Mouse (Mus musculus) forebrain, postnatal 0 days (tissue): ENCODE measurements around the gene Tubb3. TPM values are rescaled to one million over a fixed set of nuclear protein-coding genes. Genes with fewer than 3 reads are reported as not detected.
"Not testable (repeated sequence)": the region's sequence is repeated elsewhere in the genome, so short reads cannot be mapped to it uniquely, and the experiment has no call there.

Source experiments
- ATAC-seq: fragments of 200-750 bp; cut with Nextera tagmentation; 2 replicates; pipeline ENCODE4 v1.8.0; 2017; ENCODE audit warnings: mild to moderate bottlenecking, moderate library complexity
- DNase-seq: peaks from one replicate; pipeline ENCODE4 v3.0.0-alpha.2; 2015
- H3K27ac ChIP-seq: fragments of 300-500 bp; sonication (generic); 2 replicates; pipeline ENCODE4 v1.5.1; 2014; ENCODE audit warnings: low read depth, mild to moderate bottlenecking, antibody characterized with exemption, low read length, moderate library complexity, mixed read lengths
- H3K27me3 ChIP-seq: fragments of 300-500 bp; sonication (generic); 2 replicates; pipeline ENCODE4 v1.6.1; 2014; ENCODE audit warnings: mild to moderate bottlenecking, low read length, mixed read lengths; ENCODE audit not compliant: insufficient read depth
- H3K36me3 ChIP-seq: fragments of 300-500 bp; sonication (generic); 2 replicates; pipeline ENCODE4 v1.6.1; 2014; ENCODE audit warnings: mild to moderate bottlenecking, moderate library complexity; ENCODE audit not compliant: insufficient read depth
- H3K4me1 ChIP-seq: fragments of 300-500 bp; sonication (generic); 2 replicates; pipeline ENCODE4 v1.6.1; 2014; ENCODE audit warnings: antibody characterized with exemption; ENCODE audit not compliant: insufficient read depth
- H3K4me2 ChIP-seq: fragments of 300-500 bp; sonication (generic); 2 replicates; pipeline ENCODE4 v1.6.1; 2014; ENCODE audit warnings: low read depth, mild to moderate bottlenecking, moderate library complexity
- H3K4me3 ChIP-seq: fragments of 300-500 bp; sonication (generic); 2 replicates; pipeline ENCODE4 v1.5.1; 2014; ENCODE audit warnings: low read depth, low read length, mixed read lengths
- H3K9ac ChIP-seq: fragments of 300-500 bp; sonication (generic); 2 replicates; pipeline ENCODE4 v1.6.1; 2014; ENCODE audit warnings: mild to moderate bottlenecking
- H3K9me3 ChIP-seq: fragments of 300-500 bp; sonication (generic); 2 replicates; pipeline ENCODE4 v1.6.1; 2016; ENCODE audit warnings: low read length
- CTCF ChIP-seq: sonication (generic); IDR thresholded peaks from 2 replicates; pipeline ENCODE4 v1.5.1; 2016; ENCODE audit warnings: antibody characterized with exemption, control low read depth, low read depth
- WGBS: fragments of 180-500 bp; shearing (Covaris S2); extraction: QIAGEN DNeasy Blood & Tissue Kit; methylation state at CpG from one replicate; pipeline ENCODE4 v1.1.7; 2014; 5-methylcytosine and 5-hydroxymethylcytosine counted together
- polyA plus RNA-seq: library from polyadenylated mRNA; unstranded; fragments of >200 nt; fragmentation: Nextera tagmentation; extraction: Ambion mirVana; gene quantifications from 2 replicates; pipeline ENCODE4 v1.2.1, GENCODE M21; 2015
- total RNA-seq: library from RNA; depleted of rRNA; stranded (reverse); fragments of >200 nt; gene quantifications from 2 replicates; pipeline ENCODE4 v1.2.3, GENCODE M21; 2014

Tubb3 gene
- total and polyA plus RNA-seq, 2 experiments from 2014 or later, result 2,116 to 3,807 TPM

- WGBS, result 22% methylated on average over 4 of the region's 4 CpGs
- no peaks in the 10 kb centered on the region for H3K27me3 ChIP-seq
- TF ChIP-seq CTCF, result no peak
- peak overlapping the region; percentile 84 for H3K9ac ChIP-seq
- DNase-seq (no peak), ATAC-seq (no peak)
- 0 out of 2 replicates have a peak, but pooled peaks cover 3% of the 10 kb centered on the region for H3K36me3 ChIP-seq
- peak overlapping the region; percentile 68 for H3K4me2 ChIP-seq
- 0 out of 2 replicates have a peak, but pooled peaks cover 3% of the 10 kb centered on the region for H3K4me1 ChIP-seq
- peak overlapping the region; percentile 70 for H3K4me3 ChIP-seq
- 0 out of 2 replicates have a peak overlapping the region, but pooled peaks have one; percentile 75 for H3K27ac ChIP-seq
- no peaks in the 10 kb centered on the region for H3K9me3 ChIP-seq
Measured at GRCm38 (mm10) chr8:123443576-123443921, 32.3 kb downstream of the Tubb3 start.

- 92% methylated on average over 6 of the region's 6 CpGs for WGBS
- H3K9me3 ChIP-seq, result no peaks in the 10 kb centered on the region
- 0 out of 2 replicates have a peak, but pooled peaks cover 3% of the 10 kb centered on the region for H3K36me3 ChIP-seq
- no peak overlapping the region; the same call in 1 of the 2 replicates for H3K27ac ChIP-seq
- 0 out of 2 replicates have a peak overlapping the region, but pooled peaks have one; percentile 84 for H3K9ac ChIP-seq
- H3K4me1 ChIP-seq, result 0 out of 2 replicates have a peak, but pooled peaks cover 3% of the 10 kb centered on the region
- ATAC-seq (no peak), DNase-seq (no peak)
- no peaks in the 10 kb centered on the region for H3K27me3 ChIP-seq
- no peak for TF ChIP-seq CTCF
- H3K4me3 ChIP-seq, result peak overlapping the region; percentile 70; the same call in 1 of the 2 replicates
- H3K4me2 ChIP-seq, result peak overlapping the region; percentile 68
Measured at GRCm38 (mm10) chr8:123444131-123444530, 32.9 kb downstream of the Tubb3 start.

GRCm38 (mm10) chr8:123445981-123446380 is 34.8 kb downstream of the Tubb3 start:
- H3K27ac ChIP-seq, result no peak overlapping the region
- H3K4me3 ChIP-seq, result no peak overlapping the region
- no peak for DNase-seq
- no peak overlapping the region for H3K9ac ChIP-seq
- no peak for TF ChIP-seq CTCF
- H3K4me2 ChIP-seq, result no peak overlapping the region
- no peak for ATAC-seq
- H3K9me3 ChIP-seq, result no peaks in the 10 kb centered on the region
- no peaks in the 10 kb centered on the region for H3K27me3 ChIP-seq
- 92% methylated on average over 10 of the region's 10 CpGs for WGBS
- H3K36me3 ChIP-seq, result peaks cover 9% of the 10 kb centered on the region; the same call in 1 of the 2 replicates
- H3K4me1 ChIP-seq, result 0 out of 2 replicates have a peak, but pooled peaks cover 3% of the 10 kb centered on the region

DNA sequence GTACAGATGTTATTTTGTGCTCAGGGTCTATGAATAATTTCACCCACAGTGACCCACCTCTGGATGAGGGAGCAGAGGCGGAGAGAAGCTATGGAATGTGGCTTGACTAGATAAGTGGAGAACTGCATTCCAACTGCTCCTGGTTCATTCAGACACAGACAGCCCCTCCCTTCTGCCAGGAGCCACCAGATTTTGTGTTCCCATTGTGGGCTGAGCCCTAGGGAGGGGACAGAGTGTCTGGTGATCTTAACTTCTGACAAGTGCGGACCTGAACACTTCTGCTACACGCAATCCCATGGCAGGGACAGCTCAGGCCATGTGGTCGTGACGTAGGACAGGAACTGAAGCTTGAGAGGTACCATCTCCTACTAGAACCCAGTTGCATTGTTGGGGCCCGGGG is 35.6 kb downstream of the Tubb3 start:
- H3K27ac ChIP-seq, result no peak overlapping the region
- H3K27me3 ChIP-seq, result no peaks in the 10 kb centered on the region
- no peak overlapping the region for H3K4me2 ChIP-seq
- H3K36me3 ChIP-seq, result peaks cover 16% of the 10 kb centered on the region
- H3K9ac ChIP-seq, result no peak overlapping the region
- ATAC-seq, result no peak
- 96% methylated on average over 6 of the region's 6 CpGs for WGBS
- H3K4me3 ChIP-seq, result no peak overlapping the region
- H3K4me1 ChIP-seq, result 0 out of 2 replicates have a peak, but pooled peaks cover 3% of the 10 kb centered on the region
- TF ChIP-seq CTCF, result no peak
- no peaks in the 10 kb centered on the region for H3K9me3 ChIP-seq
- no peak for DNase-seq

GRCm38 (mm10) chr8:123450783-123451182 is 39.6 kb downstream of the Tubb3 start:
- Histone ChIP-seq H3K27me3 (no peaks in the 10 kb centered on the region), H3K4me1 (no peaks in the 10 kb centered on the region), H3K27ac (no peak overlapping the region), H3K9ac (no peak overlapping the region), H3K9me3 (no peaks in the 10 kb centered on the region), H3K4me3 (no peak overlapping the region), H3K4me2 (no peak overlapping the region), H3K36me3 (peaks cover 50% of the 10 kb centered on the region)
- ATAC-seq (no peak), DNase-seq (no peak)
- TF ChIP-seq CTCF, result no peak
- WGBS, result 94% methylated on average over 5 of the region's 5 CpGs

DNA sequence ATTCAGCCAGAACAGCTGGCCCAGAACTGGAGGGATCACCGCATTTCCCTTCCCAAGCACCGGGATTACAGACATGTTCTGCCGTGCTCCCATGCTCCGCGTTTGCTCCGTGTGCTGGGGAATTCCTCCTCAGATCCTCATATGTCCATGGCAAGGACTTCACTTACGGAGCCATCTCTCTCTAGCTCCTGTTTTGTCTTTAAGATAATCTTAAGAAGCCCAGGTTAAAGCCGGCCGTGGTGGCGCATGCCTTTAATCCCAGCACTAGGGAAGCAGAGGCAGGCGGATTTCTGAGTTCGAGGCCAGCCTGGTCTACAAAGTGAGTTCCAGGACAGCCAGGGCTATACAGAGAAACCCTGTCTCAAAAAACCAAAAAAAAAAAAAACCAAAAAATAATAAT is 40.5 kb downstream of the Tubb3 start:
- WGBS, result 94% methylated on average over 12 of the region's 12 CpGs
- not testable (repeated sequence) for H3K9ac ChIP-seq, H3K4me2 ChIP-seq, H3K9me3 ChIP-seq, H3K27me3 ChIP-seq, H3K4me3 ChIP-seq, H3K27ac ChIP-seq, DNase-seq, H3K4me1 ChIP-seq, ATAC-seq
- peaks cover 59% of the 10 kb centered on the region for H3K36me3 ChIP-seq

- no peak overlapping the region for H3K4me2 ChIP-seq
- ATAC-seq (no peak), DNase-seq (no peak)
- H3K4me3 ChIP-seq, result no peak overlapping the region
- no peak overlapping the region for H3K27ac ChIP-seq
- H3K9ac ChIP-seq, result no peak overlapping the region
- 82% methylated on average over 4 of the region's 4 CpGs for WGBS
- no peaks in the 10 kb centered on the region for H3K9me3 ChIP-seq
- H3K27me3 ChIP-seq, result no peaks in the 10 kb centered on the region
- no peaks in the 10 kb centered on the region for H3K4me1 ChIP-seq
- peaks cover 59% of the 10 kb centered on the region for H3K36me3 ChIP-seq
- TF ChIP-seq CTCF, result no peak
Measured at GRCm38 (mm10) chr8:123452149-123452548, 40.9 kb downstream of the Tubb3 start.
